Mouse (Mus musculus): ENCODE measurements around the gene Rexo5.

DNA sequence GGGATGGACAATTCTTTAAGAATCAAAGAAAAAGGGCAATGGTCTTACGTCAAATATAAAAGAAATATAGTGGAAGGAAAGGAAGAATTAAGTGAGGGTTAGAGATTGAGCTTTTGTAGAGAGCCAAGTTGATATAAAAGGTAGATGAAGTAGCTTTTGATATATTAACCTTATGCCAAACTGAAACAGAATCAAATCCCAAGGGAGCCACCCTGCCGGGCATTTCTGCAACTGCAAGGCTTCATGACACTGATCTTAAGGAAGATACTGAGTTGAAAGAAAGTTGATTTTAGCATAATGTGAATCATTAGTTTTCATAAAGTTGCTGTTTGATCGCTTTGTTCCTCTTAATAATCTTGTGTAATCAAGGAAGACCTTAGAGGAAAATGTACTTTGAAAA, 4.8 kb upstream of the Rexo5 start:
- TF ChIP-seq POLR2A (IDR thresholded peaks at IDR 0.05; ENCODE audit: borderline replicate concordance, control insufficient read depth, low read depth, low read length), result no peak
- TF ChIP-seq CTCF (IDR thresholded peaks at IDR 0.05; ENCODE audit: control insufficient read depth, insufficient read depth, low read length), result no peak
